Mouse (Mus musculus): ENCODE measurements at regions not wholly inside any gene's neighbourhood (a gene's known extent, or its start where the extent isn't known, plus 50 kb on each side); places are given as distances from the start of the nearest gene placed in this dataset.

- no peak for DNase-seq (ENCODE audit: low spot score)
Observed at GRCm38 (mm10) chr15:61596318-61596717, 673.5 kb upstream of the A1bg start.

GRCm38 (mm10) chr15:61588956-61589355 lies 666.1 kb upstream of the A1bg start:
- no peak for DNase-seq (ENCODE audit: low spot score)

- DNase-seq (ENCODE audit: low spot score), result no peak
Observed at GRCm38 (mm10) chr15:61582335-61582734, 659.5 kb upstream of the A1bg start.

GRCm38 (mm10) chr15:61563347-61563746 lies 640.5 kb upstream of the A1bg start:
- no peak for DNase-seq (ENCODE audit: low spot score)

- DNase-seq (ENCODE audit: low spot score), result no peak
Observed at GRCm38 (mm10) chr15:61562252-61562651, 639.4 kb upstream of the A1bg start.

- DNase-seq (ENCODE audit: low spot score), result no peak
Observed at GRCm38 (mm10) chr15:61553908-61554307, 631.1 kb upstream of the A1bg start.

GRCm38 (mm10) chr15:61553081-61553680 lies 630.4 kb upstream of the A1bg start:
- no peak for DNase-seq (ENCODE audit: low spot score)

GRCm38 (mm10) chr15:61551206-61551605 lies 628.4 kb upstream of the A1bg start:
- DNase-seq (ENCODE audit: low spot score), result no peak

- no peak for DNase-seq (ENCODE audit: low spot score)
Observed at GRCm38 (mm10) chr15:61548400-61548799, 625.6 kb upstream of the A1bg start.

GRCm38 (mm10) chr15:61546608-61547007 lies 623.8 kb upstream of the A1bg start:
- DNase-seq (ENCODE audit: low spot score), result no peak

- DNase-seq (ENCODE audit: low spot score), result no peak
Observed at GRCm38 (mm10) chr15:61544074-61544473, 621.3 kb upstream of the A1bg start.

- no peak for DNase-seq (ENCODE audit: low spot score)
Observed at GRCm38 (mm10) chr15:61541643-61542042, 618.8 kb upstream of the A1bg start.

GRCm38 (mm10) chr15:61540753-61541421 lies 618.1 kb upstream of the A1bg start:
- no peak for DNase-seq (ENCODE audit: low spot score)

- no peak for DNase-seq (ENCODE audit: low spot score)
Observed at GRCm38 (mm10) chr15:61538930-61539329, 616.1 kb upstream of the A1bg start.

GRCm38 (mm10) chr15:61538169-61538755 lies 615.5 kb upstream of the A1bg start:
- no peak for DNase-seq (ENCODE audit: low spot score)

- no peak for DNase-seq (ENCODE audit: low spot score)
Observed at GRCm38 (mm10) chr15:61536332-61536716, 613.5 kb upstream of the A1bg start.

- DNase-seq (ENCODE audit: low spot score), result no peak
Observed at GRCm38 (mm10) chr15:61535644-61536331, 613.0 kb upstream of the A1bg start.

- no peak for DNase-seq (ENCODE audit: low spot score)
Observed at GRCm38 (mm10) chr15:61535180-61535579, 612.4 kb upstream of the A1bg start.

- no peak for DNase-seq (ENCODE audit: low spot score)
Observed at GRCm38 (mm10) chr15:61532808-61533207, 610.0 kb upstream of the A1bg start.

GRCm38 (mm10) chr15:61532040-61532439 lies 609.2 kb upstream of the A1bg start:
- DNase-seq (ENCODE audit: low spot score), result no peak

GRCm38 (mm10) chr15:61523036-61523435 lies 600.2 kb upstream of the A1bg start:
- DNase-seq (ENCODE audit: low spot score), result no peak

- DNase-seq (ENCODE audit: low spot score), result no peak
Observed at GRCm38 (mm10) chr15:61517265-61517664, 594.5 kb upstream of the A1bg start.

- DNase-seq (ENCODE audit: low spot score), result no peak
Observed at GRCm38 (mm10) chr15:61514324-61514723, 591.5 kb upstream of the A1bg start.

Data from c-Kit-positive CD71-positive TER-119-positive erythroid progenitor cells, embryonic 14.5 days (primary cell).